Mouse (Mus musculus) urinary bladder, postnatal 25 days (tissue): ENCODE measurements around the gene 3110009E18Rik.

Source experiments
- DNase-seq: peaks from one replicate; pipeline ENCODE4 v3.0.0; 2022; ENCODE audit warnings: low spot score

Gene 3110009E18Rik

GRCm38 (mm10) chr1:120105556-120105959, 15.4 kb upstream of the 3110009E18Rik start:
- peak; percentile 43 for DNase-seq

GRCm38 (mm10) chr1:120109741-120110432, 11.1 kb upstream of the 3110009E18Rik start:
- no peak for DNase-seq

GRCm38 (mm10) chr1:120111766-120112165, 9.2 kb upstream of the 3110009E18Rik start:
- no peak for DNase-seq

GRCm38 (mm10) chr1:120112251-120113187, 8.5 kb upstream of the 3110009E18Rik start:
- no peak for DNase-seq

GRCm38 (mm10) chr1:120115671-120116081, 5.3 kb upstream of the 3110009E18Rik start:
- no peak for DNase-seq

- no peak for DNase-seq
These were observed 4.9 kb upstream of the 3110009E18Rik start for GRCm38 (mm10) chr1:120116106-120116505.

- no peak for DNase-seq
These were observed 2.1 kb upstream of the 3110009E18Rik start for GRCm38 (mm10) chr1:120118854-120119253.

- no peak for DNase-seq
These were observed 1.6 kb upstream of the 3110009E18Rik start for GRCm38 (mm10) chr1:120119389-120119788.

GRCm38 (mm10) chr1:120120141-120120968, 632 bp upstream of the 3110009E18Rik start:
- DNase-seq: peak; percentile 38

GRCm38 (mm10) chr1:120121930-120122530, 1.0 kb downstream of the 3110009E18Rik start:
- DNase-seq: no peak

GRCm38 (mm10) chr1:120122634-120123383, 1.8 kb downstream of the 3110009E18Rik start:
- no peak for DNase-seq

- peak; percentile 23 for DNase-seq
These were observed 3.9 kb downstream of the 3110009E18Rik start for GRCm38 (mm10) chr1:120124839-120125238.

GRCm38 (mm10) chr1:120125471-120125870, 4.5 kb downstream of the 3110009E18Rik start:
- DNase-seq: no peak

- no peak for DNase-seq
These were observed 5.3 kb downstream of the 3110009E18Rik start for GRCm38 (mm10) chr1:120126318-120126717.

- no peak for DNase-seq
These were observed 11.4 kb downstream of the 3110009E18Rik start for GRCm38 (mm10) chr1:120132376-120132775.

GRCm38 (mm10) chr1:120135934-120136786, 15.2 kb downstream of the 3110009E18Rik start:
- peak; percentile 54 for DNase-seq

- no peak for DNase-seq
These were observed 18.0 kb downstream of the 3110009E18Rik start for GRCm38 (mm10) chr1:120138923-120139540.

- no peak for DNase-seq
These were observed 19.2 kb downstream of the 3110009E18Rik start for GRCm38 (mm10) chr1:120140144-120140693.

GRCm38 (mm10) chr1:120142551-120142950, 21.6 kb downstream of the 3110009E18Rik start:
- no peak for DNase-seq
